Mouse (Mus musculus): ENCODE data around the gene Cox11. TPM values are rescaled to one million over a fixed set of nuclear protein-coding genes. Genes with fewer than 3 reads are reported as not detected.

The Cox11 gene
- total RNA-seq, 4 experiments from 2014 or later: 19.1 to 24.1 (median 21.0) TPM

Other genes with a start within 250 kb of the Cox11 start
- 10 to 100 TPM in 2 of 4 experiments, 1 to 10 TPM in 2; 8.4 to 14.1 (median 10.2) TPM for gene Hlf, start 247.3 kb upstream of the Cox11 start, total RNA-seq (2022)
- 10 to 100 TPM; 12.8 to 17.7 (median 16.9) TPM for gene Stxbp4, start 89 bp upstream of the Cox11 start, total RNA-seq (2022)
- gene Tom1l1, start 50.2 kb downstream of the Cox11 start, total RNA-seq (2022): 10 to 100 TPM; 12.3 to 18.3 (median 14.4) TPM